Mouse (Mus musculus): ENCODE measurements at regions not wholly inside any gene's neighbourhood (a gene's known extent, or its start where the extent isn't known, plus 50 kb on each side); places are given as distances from the start of the nearest gene placed in this dataset.

- TF ChIP-seq CTCF (IDR thresholded peaks at IDR 0.05; ENCODE audit: control insufficient read depth, insufficient read depth, insufficient read length) = no peak
- TF ChIP-seq USF1 (IDR thresholded peaks at IDR 0.05; ENCODE audit: low read depth) = no peak
- no peak for TF ChIP-seq CEBPB (IDR thresholded peaks at IDR 0.05; ENCODE audit: low read depth)
- TF ChIP-seq MYOG (IDR thresholded peaks at IDR 0.05; ENCODE audit: control insufficient read depth, extremely low read depth, insufficient read length) = no peak
- TF ChIP-seq MYOD1 (IDR thresholded peaks at IDR 0.05; ENCODE audit: control insufficient read depth, insufficient read length, low read depth) = no peak
- TF ChIP-seq MAX (IDR thresholded peaks at IDR 0.05) = no peak
Observed at GRCm38 (mm10) chr5:16984877-16985276, 193.3 kb downstream of the Gm28710 start.
